Mouse (Mus musculus) myocyte (in vitro differentiated cells): ENCODE data around the gene Trim50. TPM values are rescaled to one million over a fixed set of nuclear protein-coding genes. Genes with fewer than 3 reads are reported as not detected.

Source experiments
- H3K27me3 ChIP-seq: one replicate; pipeline ENCODE4 v1.6.1; 2011; ENCODE audit not compliant: control insufficient read depth, insufficient read depth, insufficient read length
- H3K36me3 ChIP-seq: one replicate; pipeline ENCODE4 v1.6.1; 2011; ENCODE audit not compliant: control insufficient read depth, insufficient read depth
- H3K4me2 ChIP-seq: one replicate; pipeline ENCODE4 v1.6.1; 2011; ENCODE audit warnings: low read depth, control low read depth
- H3K4me3 ChIP-seq: one replicate; pipeline ENCODE4 v1.5.1; 2011; ENCODE audit warnings: mild to moderate bottlenecking, control low read depth, moderate library complexity
- H3K79me2 ChIP-seq: one replicate; pipeline ENCODE4 v1.6.1; 2011; ENCODE audit not compliant: control insufficient read depth, insufficient read depth
- H3ac ChIP-seq: one replicate; pipeline ENCODE4 v1.6.1; 2011; ENCODE audit not compliant: control insufficient read depth, insufficient read length
- CEBPB ChIP-seq: IDR thresholded peaks from 2 replicates; pipeline ENCODE4 v1.6.1; 2011; ENCODE audit warnings: mild to moderate bottlenecking, moderate library complexity; ENCODE audit not compliant: poor library complexity, insufficient read depth, severe bottlenecking
- E2F4 ChIP-seq: IDR thresholded peaks from one replicate; pipeline ENCODE4 v1.6.1; 2011; ENCODE audit warnings: mild to moderate bottlenecking, control low read depth, moderate library complexity; ENCODE audit not compliant: insufficient read depth
- MAX ChIP-seq: IDR thresholded peaks from one replicate; pipeline ENCODE4 v1.6.1; 2011; ENCODE audit warnings: low read depth, mild to moderate bottlenecking, control low read depth
- MYOD1 ChIP-seq, 3 experiments: IDR thresholded peaks; one replicate each; pipeline ENCODE4 v1.6.1; 2011; ENCODE audit warnings: control low read depth in 2 of 3, low read depth in 2 of 3, mild to moderate bottlenecking in 2 of 3, moderate library complexity in 1 of 3; ENCODE audit not compliant: insufficient read length in 2 of 3, control insufficient read depth in 1 of 3
- MYOG ChIP-seq, 3 experiments: IDR thresholded peaks; one replicate each; pipeline ENCODE4 v1.6.1; 2011; ENCODE audit warnings: control low read depth in 2 of 3, low read depth in 2 of 3, mild to moderate bottlenecking in 2 of 3; ENCODE audit not compliant: insufficient read length in 2 of 3, control insufficient read depth in 1 of 3, insufficient read depth in 1 of 3
- POLR2A ChIP-seq: IDR thresholded peaks from one replicate; pipeline ENCODE4 v1.6.1; 2011; ENCODE audit warnings: low read depth, mild to moderate bottlenecking, control low read depth, moderate library complexity; ENCODE audit not compliant: insufficient read length
- POLR2AphosphoS2 ChIP-seq: IDR thresholded peaks from one replicate; pipeline ENCODE4 v1.6.1; 2011; ENCODE audit warnings: low read depth, control low read depth; ENCODE audit not compliant: insufficient read length
- REST ChIP-seq: IDR thresholded peaks from one replicate; pipeline ENCODE4 v1.6.1; 2011; ENCODE audit warnings: mild to moderate bottlenecking, control low read depth, moderate library complexity; ENCODE audit not compliant: insufficient read depth, insufficient read length
- SRF ChIP-seq: IDR thresholded peaks from one replicate; pipeline ENCODE4 v1.6.1; 2011; ENCODE audit warnings: low read depth; ENCODE audit not compliant: control insufficient read depth, insufficient read length
- TCF12 ChIP-seq: IDR thresholded peaks from one replicate; pipeline ENCODE4 v1.6.1; 2011; ENCODE audit warnings: mild to moderate bottlenecking, control low read depth; ENCODE audit not compliant: poor library complexity, insufficient read depth, severe bottlenecking
- TCF3 ChIP-seq: IDR thresholded peaks from one replicate; pipeline ENCODE4 v1.6.1; 2011; ENCODE audit warnings: low read depth, control low read depth; ENCODE audit not compliant: insufficient read length
- USF1 ChIP-seq: IDR thresholded peaks from one replicate; pipeline ENCODE4 v1.6.1; 2011; ENCODE audit warnings: low read depth, mild to moderate bottlenecking, control low read depth, moderate library complexity
- polyA plus RNA-seq: library from polyadenylated mRNA; unstranded; fragments of >200 nt; fragmentation: generic; extraction: Trizol; gene quantifications from one replicate; pipeline ENCODE4 v1.2.1, GENCODE M21; 2012; ENCODE audit warnings: missing spikeins

Gene Trim50
- polyA plus RNA-seq, 1 experiment: not detected

GRCm38 (mm10) chr5:135405437-135405836 is 52.3 kb downstream of the Trim50 start:
- H3ac ChIP-seq: no peak overlapping the region
- H3K27me3 ChIP-seq: no peaks in the 10 kb centered on the region
- peak; percentile 86 for TF ChIP-seq CEBPB
- TF ChIP-seq E2F4: no peak
- TF ChIP-seq MYOG (IDR thresholded peaks at IDR 0.05; ENCODE audit: control insufficient read depth in 1 of 3, insufficient read depth in 1 of 3, insufficient read length in 2 of 3, low read depth in 2 of 3): no peak
- TF ChIP-seq POLR2AphosphoS2: no peak
- no peak for TF ChIP-seq MAX
- no peak for TF ChIP-seq USF1
- no peak for TF ChIP-seq REST
- no peaks in the 10 kb centered on the region for H3K79me2 ChIP-seq
- H3K4me2 ChIP-seq: no peak overlapping the region
- H3K36me3 ChIP-seq: no peaks in the 10 kb centered on the region
- no peak overlapping the region for H3K4me3 ChIP-seq

GRCm38 (mm10) chr5:135408114-135408513 is 55.0 kb downstream of the Trim50 start:
- H3K27me3 ChIP-seq: no peaks in the 10 kb centered on the region
- no peak overlapping the region for H3ac ChIP-seq
- no peaks in the 10 kb centered on the region for H3K36me3 ChIP-seq
- H3K4me3 ChIP-seq: no peak overlapping the region
- no peak overlapping the region for H3K4me2 ChIP-seq
- H3K79me2 ChIP-seq: no peaks in the 10 kb centered on the region
- TF ChIP-seq SRF: no peak
- TF ChIP-seq E2F4: no peak
- no peak for TF ChIP-seq REST
- no peak for TF ChIP-seq TCF12
- peak in 1 of 3 experiments; percentile 55 for TF ChIP-seq MYOD1 (IDR thresholded peaks at IDR 0.05; ENCODE audit: control insufficient read depth in 1 of 3, insufficient read length in 2 of 3, low read depth in 2 of 3)
- TF ChIP-seq CEBPB: no peak
- TF ChIP-seq POLR2AphosphoS2: peak; percentile 46
- TF ChIP-seq POLR2A: no peak
- TF ChIP-seq MYOG (IDR thresholded peaks at IDR 0.05; ENCODE audit: control insufficient read depth in 1 of 3, insufficient read depth in 1 of 3, insufficient read length in 2 of 3, low read depth in 2 of 3): peak in 1 of 3 experiments; percentile 23
- TF ChIP-seq USF1: no peak
- TF ChIP-seq MAX: no peak
- no peak for TF ChIP-seq TCF3

- no peak overlapping the region for H3ac ChIP-seq
- TF ChIP-seq TCF12 (no peak), POLR2A (no peak), MYOD1 (IDR thresholded peaks at IDR 0.05; ENCODE audit: control insufficient read depth in 1 of 3, insufficient read length in 2 of 3, low read depth in 2 of 3) (no peak), REST (no peak), CEBPB (no peak), SRF (no peak), MYOG (IDR thresholded peaks at IDR 0.05; ENCODE audit: control insufficient read depth in 1 of 3, insufficient read depth in 1 of 3, insufficient read length in 2 of 3, low read depth in 2 of 3) (no peak), TCF3 (no peak), MAX (no peak), E2F4 (no peak), POLR2AphosphoS2 (no peak), USF1 (no peak)
- peaks cover 7% of the 10 kb centered on the region for H3K36me3 ChIP-seq
Observed at GRCm38 (mm10) chr5:135410266-135410665, 57.2 kb downstream of the Trim50 start.

More at GRCm38 (mm10) chr5:135410266-135410665, 57.2 kb downstream of the Trim50 start:
- H3K79me2 ChIP-seq: no peaks in the 10 kb centered on the region
- no peak overlapping the region for H3K4me3 ChIP-seq
- H3K27me3 ChIP-seq: no peaks in the 10 kb centered on the region
- H3K4me2 ChIP-seq: no peak overlapping the region

Other genes starting within 250 kb of the Trim50 start
- gene Tbl2, start 203.6 kb upstream of the Trim50 start, polyA plus RNA-seq: 17.1 TPM
- 37.3 TPM for gene Bcl7b, start 185.0 kb upstream of the Trim50 start, polyA plus RNA-seq
- 22.1 TPM for gene Baz1b, start 166.0 kb upstream of the Trim50 start, polyA plus RNA-seq
- gene Fzd9, start 102.1 kb upstream of the Trim50 start, polyA plus RNA-seq: 6.5 TPM
- not detected for gene Fkbp6, start 3.3 kb upstream of the Trim50 start, polyA plus RNA-seq
- 22.7 TPM for gene Nsun5, start 16.7 kb downstream of the Trim50 start, polyA plus RNA-seq
- 14.0 TPM for gene Pom121, start 41.3 kb downstream of the Trim50 start, polyA plus RNA-seq
- 65.2 TPM for gene Hip1, start 191.8 kb downstream of the Trim50 start, polyA plus RNA-seq
- not detected for gene Ccl26, start 210.3 kb downstream of the Trim50 start, polyA plus RNA-seq
- gene Ccl24, start 219.8 kb downstream of the Trim50 start, polyA plus RNA-seq: not detected